Mouse (Mus musculus) bone marrow, adult 2 months (tissue): Measurements from ENCODE around the gene Gpc5. TPM values are rescaled to one million over a fixed set of nuclear protein-coding genes. Genes with fewer than 3 reads are reported as not detected.

Experiments used
- H3K27ac ChIP-seq: fragments of 200-500 bp; 2 replicates; pipeline ENCODE4 v1.5.1; 2012; ENCODE audit warnings: low read depth, mild to moderate bottlenecking, control low read depth, inconsistent platforms, low read length; ENCODE audit not compliant: control insufficient read depth, poor library complexity, insufficient read depth
- H3K4me1 ChIP-seq: fragments of 200-500 bp; 2 replicates; pipeline ENCODE4 v1.6.1; 2011; ENCODE audit warnings: low read length; ENCODE audit not compliant: control insufficient read depth, insufficient read depth
- H3K4me3 ChIP-seq: fragments of 200-500 bp; replicated peaks from 2 replicates; pipeline ENCODE3; 2011; ENCODE audit warnings: mild to moderate bottlenecking, low read depth, low read length, control low read depth; ENCODE audit not compliant: control insufficient read depth
- CTCF ChIP-seq: fragments of 200-500 bp; IDR thresholded peaks from 2 replicates; pipeline ENCODE4 v1.5.1; 2011; ENCODE audit warnings: low read length, control low read depth; ENCODE audit not compliant: control insufficient read depth, insufficient read depth
- POLR2A ChIP-seq: fragments of 200-500 bp; IDR thresholded peaks from 2 replicates; pipeline ENCODE4 v1.6.1; 2011; ENCODE audit warnings: low read depth, mild to moderate bottlenecking, control low read depth, low read length, borderline replicate concordance; ENCODE audit not compliant: control insufficient read depth
- WGBS: fragments of 180-500 bp; shearing (Covaris S2); methylation state at CpG from one replicate; pipeline ENCODE4 v1.1.7; 2018; 5-methylcytosine and 5-hydroxymethylcytosine counted together
- polyA plus RNA-seq: library from polyadenylated mRNA; stranded (reverse); fragments of >200 nt; gene quantifications from 2 replicates; pipeline ENCODE4 v1.2.4, GENCODE M21; 2011; ENCODE audit warnings: low replicate concordance; ENCODE audit not compliant: missing spikeins, insufficient read depth, insufficient read length

The Gpc5 gene
- polyA plus RNA-seq, 1 experiment, result not detected

DNA sequence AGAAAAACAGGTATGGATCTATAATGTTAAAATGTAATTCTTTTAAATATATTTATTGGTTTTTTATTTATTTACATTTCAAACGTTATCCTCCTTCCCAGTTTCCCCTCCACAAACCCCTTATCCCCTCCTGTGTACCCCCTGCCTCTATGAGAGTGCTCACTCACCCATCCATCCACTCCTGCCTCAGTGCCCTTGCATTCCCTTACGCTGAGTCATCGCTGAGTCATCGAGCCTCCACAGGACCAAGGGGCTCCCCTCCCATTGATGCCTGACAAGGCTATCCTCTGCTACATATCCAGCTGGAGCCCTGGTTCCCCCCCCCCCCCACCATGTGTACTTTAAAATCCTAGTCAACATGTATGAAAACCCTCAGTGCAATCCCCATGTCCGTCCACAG is 738.5 kb downstream of the Gpc5 start:
- no peak for TF ChIP-seq POLR2A
- no peak for TF ChIP-seq CTCF
- Histone ChIP-seq H3K4me3 (no peak overlapping the region), H3K4me1 (no peaks in the 10 kb centered on the region), H3K27ac (no peak overlapping the region)
- WGBS, result 51% methylated on average over 5 of the region's 5 CpGs

DNA sequence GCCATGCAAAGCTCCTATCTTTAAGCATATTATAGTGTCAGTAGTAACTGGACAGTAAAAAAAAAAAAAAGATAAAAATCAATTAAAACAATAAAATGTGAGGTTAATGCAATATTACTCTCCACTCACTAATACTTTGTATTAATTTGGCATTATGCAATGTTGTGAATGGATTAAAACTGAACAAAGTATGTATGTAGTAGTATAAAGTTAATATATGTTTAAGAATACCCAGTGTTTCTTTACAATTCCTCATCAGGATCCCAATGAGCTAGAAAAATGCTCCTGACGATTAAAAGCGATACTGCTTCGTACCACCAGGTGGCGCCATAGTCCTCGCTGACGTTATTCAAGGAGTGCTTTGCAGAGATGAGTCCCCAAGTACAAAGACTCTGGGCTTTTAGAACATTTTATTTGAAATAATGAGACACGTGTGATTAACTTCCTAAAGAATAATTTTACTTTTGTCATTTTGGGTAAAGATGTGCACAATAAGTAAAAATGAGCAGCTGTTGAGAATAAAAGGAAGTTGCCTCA is 739.3 kb downstream of the Gpc5 start:
- no peaks in the 10 kb centered on the region for H3K4me1 ChIP-seq
- no peak overlapping the region for H3K4me3 ChIP-seq
- TF ChIP-seq POLR2A (no peak), CTCF (peak; percentile 68)
- H3K27ac ChIP-seq, result no peak overlapping the region
- under 1% methylated on average over 7 of the region's 7 CpGs for WGBS

GRCm38 (mm10) chr14:115831854-115832625 is 740.0 kb downstream of the Gpc5 start:
- TF ChIP-seq POLR2A, result no peak
- no peak overlapping the region for H3K27ac ChIP-seq
- 65% methylated on average over 10 of the region's 10 CpGs for WGBS
- H3K4me3 ChIP-seq, result no peak overlapping the region
- H3K4me1 ChIP-seq, result no peaks in the 10 kb centered on the region

DNA sequence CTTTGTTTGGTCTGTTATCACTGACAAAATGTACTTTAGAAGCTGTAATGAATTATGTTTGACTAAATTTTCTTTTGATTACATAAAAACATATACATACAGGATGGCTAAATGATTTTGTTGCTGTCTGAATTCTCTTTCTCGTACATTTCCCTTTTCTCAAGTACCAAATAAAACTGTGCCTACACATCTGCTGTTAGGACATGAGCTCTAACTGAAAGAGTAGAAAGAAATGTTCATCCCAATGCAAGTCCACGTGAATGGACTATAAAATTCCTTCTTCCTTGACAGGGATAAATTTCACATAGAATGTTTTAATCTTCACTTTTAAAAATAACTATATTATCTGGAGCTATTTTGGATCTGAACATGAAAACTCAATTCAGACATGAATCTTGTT is 751.8 kb downstream of the Gpc5 start:
- Histone ChIP-seq H3K27ac (no peak overlapping the region), H3K4me1 (no peaks in the 10 kb centered on the region), H3K4me3 (no peak overlapping the region)
- WGBS, result 49% methylated on average over 2 of the region's 2 CpGs
- no peak for TF ChIP-seq CTCF
- no peak for TF ChIP-seq POLR2A

DNA sequence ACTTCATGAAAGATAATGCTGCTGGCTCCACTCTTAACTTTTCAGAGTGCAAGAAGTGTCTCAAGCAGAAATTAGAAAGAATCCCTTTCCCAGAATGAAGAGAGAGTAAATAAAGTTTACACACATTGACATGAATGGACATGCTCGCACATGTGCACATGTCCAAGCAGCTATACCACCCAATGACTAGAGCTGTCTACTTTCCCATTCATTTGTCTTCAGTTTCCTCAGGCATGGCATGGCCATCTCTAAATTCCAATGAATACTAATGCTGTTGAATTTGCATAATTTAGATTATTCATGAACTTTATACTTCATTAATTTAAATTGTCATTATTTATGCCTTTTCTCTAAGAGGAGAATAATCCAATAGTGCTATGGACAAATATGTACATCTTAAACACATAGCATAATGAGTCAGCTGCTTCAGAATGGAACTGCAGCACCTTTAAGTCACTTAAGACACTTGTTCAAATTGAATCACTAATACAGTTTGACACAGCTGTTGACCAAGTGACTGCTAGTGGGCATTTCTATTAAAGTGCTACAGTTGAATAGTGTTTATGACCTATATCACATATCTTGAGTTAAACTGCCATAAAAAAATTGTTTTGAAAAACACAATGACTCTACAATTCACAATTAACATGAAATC is 752.9 kb downstream of the Gpc5 start:
- 70% methylated on average over 1 of the region's 1 CpGs for WGBS
- Histone ChIP-seq H3K4me1 (no peaks in the 10 kb centered on the region), H3K27ac (no peak overlapping the region), H3K4me3 (no peak overlapping the region)
- TF ChIP-seq CTCF (no peak), POLR2A (no peak)

DNA sequence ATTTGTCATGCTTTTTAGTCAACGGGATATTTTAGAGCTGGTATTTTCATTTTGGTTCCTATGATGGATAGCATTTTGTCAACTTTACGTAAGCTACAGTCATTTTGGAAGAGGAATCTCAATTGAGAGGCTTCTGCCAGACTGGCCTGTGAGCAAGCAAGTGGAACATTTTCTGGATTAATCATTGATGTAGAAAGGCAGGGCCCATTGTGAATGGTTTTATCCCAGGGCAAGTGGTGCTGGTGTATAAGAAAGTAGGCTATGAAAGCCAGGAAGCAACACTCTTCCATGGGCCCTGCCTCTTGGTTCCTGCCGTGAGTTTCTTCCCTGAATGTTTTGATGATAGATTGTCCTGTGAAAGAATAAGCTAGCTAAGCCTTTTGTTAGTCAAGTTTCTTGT is 777.1 kb downstream of the Gpc5 start:
- TF ChIP-seq CTCF (no peak), POLR2A (no peak)
- H3K4me3 ChIP-seq, result no peak overlapping the region
- H3K27ac ChIP-seq, result no peak overlapping the region
- WGBS, result 75% methylated on average over 3 of the region's 3 CpGs
- no peaks in the 10 kb centered on the region for H3K4me1 ChIP-seq

- TF ChIP-seq POLR2A (no peak), CTCF (no peak)
- no peaks in the 10 kb centered on the region for H3K4me1 ChIP-seq
- no peak overlapping the region for H3K4me3 ChIP-seq
- whole genome bisulfite sequencing, result 76% methylated on average over 1 of the region's 1 CpGs
- no peak overlapping the region for H3K27ac ChIP-seq
Measured at GRCm38 (mm10) chr14:115976062-115976461, 884.0 kb downstream of the Gpc5 start.

GRCm38 (mm10) chr14:115979233-115979632 is 887.2 kb downstream of the Gpc5 start:
- H3K27ac ChIP-seq, result no peak overlapping the region
- no peak overlapping the region for H3K4me3 ChIP-seq
- no peaks in the 10 kb centered on the region for H3K4me1 ChIP-seq
- 15% methylated on average over 2 of the region's 2 CpGs for WGBS
- no peak for TF ChIP-seq POLR2A
- TF ChIP-seq CTCF, result no peak
